Mouse (Mus musculus): Measurements from ENCODE around the gene Mmp23.
"Not testable (repeated sequence)": the region's sequence is repeated elsewhere in the genome, so short reads cannot be mapped to it uniquely, and the experiment has no call there.

The Mmp23 gene

DNA sequence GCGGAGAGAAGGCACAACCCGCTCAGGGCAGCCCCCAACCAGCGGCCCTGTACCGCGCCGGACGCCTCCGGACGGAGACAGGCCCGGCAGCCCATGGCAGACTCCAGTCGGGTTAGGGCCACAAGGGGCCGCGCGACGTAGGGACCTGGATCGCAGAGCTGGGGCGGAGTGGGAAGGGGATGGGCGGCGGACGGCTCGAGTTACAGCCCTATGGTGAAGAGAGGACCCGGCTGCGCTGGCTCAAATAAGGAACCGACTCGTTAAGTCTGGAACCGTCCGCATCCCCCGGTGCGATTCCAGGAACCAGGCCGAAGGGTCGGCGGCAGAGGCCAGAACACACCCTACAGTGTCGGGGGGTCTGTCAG is at the start of gene Mmp23:
Gene Mmp23 (minus strand): TSS at position 299 of the 365 bp plus-strand sequence.
- DNase-seq: no peak

DNA sequence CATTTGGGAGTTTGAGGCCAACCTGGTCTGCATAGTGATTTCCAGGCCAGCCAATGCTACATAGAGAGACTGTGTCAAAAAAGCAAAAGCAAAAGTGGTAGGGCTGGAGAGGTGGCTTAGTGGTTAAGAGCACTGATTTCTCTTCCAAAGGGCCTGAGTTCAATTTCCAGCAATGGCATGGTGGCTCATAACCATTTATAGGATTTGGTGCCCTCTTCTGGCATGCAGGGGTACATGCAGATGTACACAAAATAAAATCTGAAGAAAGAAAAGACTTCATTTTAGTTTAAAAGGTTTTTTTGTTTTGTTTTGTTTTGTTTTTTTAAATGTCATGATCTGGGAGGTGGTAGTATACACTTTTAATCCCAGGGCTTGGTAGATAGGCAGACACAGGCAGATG is 47.2 kb upstream of the Mmp23 start:
- DNase-seq: no peak

DNA sequence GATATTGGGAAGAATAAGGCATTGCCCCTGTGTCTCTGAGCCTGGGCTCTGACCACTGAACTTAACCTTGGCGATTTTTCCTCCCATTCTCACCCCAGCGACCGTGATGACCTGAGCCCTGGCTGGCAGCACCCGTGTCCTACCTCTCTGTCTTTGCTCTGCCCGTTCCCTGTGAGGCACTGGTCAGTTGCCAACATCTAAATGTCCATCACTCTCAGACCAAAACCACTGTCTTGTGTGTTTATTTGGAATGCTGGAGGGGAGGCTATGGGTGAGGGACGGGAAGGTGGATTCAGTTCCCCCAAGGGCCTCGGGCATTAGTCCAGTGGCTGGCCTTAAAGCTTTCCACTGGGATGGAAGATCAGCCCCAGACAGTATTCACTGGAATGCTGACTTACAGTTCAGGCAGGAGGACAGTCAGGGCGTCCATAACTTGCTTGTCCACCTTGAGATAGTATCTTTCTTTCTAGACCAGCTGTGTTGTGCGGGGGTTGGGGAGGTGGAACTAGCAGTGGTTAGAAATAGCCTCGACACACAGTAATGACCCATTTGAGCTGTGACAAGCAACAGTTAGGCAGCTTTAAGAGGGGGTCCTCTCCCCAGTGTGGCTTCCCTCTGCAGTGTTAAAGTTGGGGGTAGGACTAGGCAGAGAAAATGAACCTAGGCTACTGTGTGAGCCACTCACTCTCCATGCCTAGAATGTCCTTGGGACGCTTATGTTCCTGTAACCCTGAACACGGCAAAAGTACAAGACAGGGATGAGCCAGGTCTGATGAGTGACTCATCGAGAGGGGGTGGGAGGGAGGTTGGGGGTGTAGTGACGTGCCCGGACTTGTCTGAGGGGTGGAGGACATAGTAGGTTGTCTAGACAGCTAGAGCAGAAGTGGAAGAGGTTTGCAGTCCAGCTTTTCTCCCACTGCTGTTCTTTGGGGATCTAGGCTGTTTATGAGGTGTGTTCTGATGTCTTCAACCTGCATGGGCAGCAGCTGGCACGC is 43.4 kb upstream of the Mmp23 start:
- DNase-seq: no peak

DNA sequence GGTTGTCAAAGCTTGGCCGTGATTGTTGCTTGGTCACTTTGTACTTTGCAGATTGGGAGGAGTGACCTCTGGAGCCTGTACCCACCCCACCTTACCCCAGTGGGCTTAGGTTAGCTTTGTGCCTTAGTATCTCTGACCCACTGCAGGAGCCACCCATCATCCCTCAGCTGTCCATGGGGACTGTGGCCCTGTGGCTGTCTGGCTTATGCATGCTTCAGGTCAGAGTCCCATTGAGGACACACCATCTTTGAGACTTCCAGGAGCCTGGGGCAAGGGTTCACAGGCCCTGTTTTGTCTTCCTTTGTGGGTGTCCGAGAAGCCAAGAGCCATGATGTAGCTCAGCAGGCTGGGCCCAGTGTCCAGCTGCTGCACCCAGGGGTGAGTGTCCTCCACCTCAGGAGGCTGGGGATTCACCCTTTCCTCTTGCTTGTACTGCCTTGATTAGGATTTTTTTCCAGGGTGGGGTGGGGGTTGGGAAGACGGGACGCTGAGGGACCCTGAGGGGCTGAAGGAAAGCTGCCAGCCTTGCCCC is 42.4 kb upstream of the Mmp23 start:
- DNase-seq: no peak

DNA sequence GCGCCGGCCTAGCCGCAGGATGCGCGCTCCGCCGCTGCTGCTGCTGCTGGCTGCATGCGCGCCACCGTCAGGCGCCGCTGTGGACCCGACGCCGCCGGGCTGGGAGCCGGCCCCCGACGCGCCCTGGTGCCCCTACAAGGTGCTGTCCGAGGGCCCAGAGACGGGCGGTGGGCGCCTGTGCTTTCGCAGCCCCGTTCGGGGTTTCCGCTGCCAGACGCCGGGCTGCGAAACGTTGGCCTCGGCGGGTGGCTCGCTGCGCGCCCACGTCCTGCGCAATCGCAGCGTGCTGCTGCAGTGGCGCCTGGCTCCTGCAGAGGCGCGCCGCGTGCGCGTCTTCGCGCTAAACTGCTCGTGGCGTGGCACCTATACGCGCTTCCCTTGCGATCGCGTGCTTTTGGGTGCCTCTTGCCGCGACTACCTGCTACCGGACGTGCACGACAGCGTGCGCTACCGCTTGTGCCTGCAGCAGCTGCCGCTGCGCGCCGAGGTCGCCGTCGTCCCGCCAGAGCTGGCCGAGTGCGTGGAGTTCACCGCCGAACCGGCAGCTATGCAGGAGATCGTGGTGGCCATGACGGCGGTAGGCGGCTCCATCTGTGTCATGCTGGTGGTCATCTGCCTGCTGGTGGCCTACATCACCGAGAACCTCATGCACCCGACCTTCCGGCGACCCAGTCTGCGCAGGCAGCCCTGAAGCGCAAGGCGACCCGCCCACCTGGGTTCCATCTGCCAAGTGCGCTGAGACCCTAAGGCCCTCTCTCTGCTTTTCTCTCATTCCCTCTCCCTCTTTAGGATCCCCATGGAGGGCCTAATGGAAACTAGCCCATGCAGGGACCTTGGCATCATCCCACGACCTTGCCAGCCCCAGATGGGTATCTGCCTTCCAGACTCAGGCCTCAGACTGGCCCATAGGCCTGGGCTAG is 41.6 kb upstream of the Mmp23 start:
- peak; percentile 43 for DNase-seq

DNA sequence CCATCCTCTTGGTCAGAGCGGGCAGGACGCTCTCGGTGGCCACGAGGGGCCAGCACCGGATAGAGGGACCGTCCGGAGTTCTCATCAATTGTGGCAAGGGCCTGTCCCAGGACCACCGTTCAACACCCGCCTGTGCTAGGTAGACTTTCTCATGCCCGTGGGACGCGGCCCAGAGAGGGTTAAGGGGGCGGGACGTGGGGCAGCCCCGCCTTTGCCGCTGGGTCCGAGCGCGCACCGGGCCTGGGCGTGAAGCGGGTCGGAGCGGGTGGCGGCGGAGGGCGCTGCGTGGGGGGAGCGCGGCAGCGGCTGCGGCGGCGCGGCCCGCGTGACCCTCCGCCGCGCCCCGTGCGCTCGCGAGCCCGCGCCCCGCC is 40.9 kb upstream of the Mmp23 start, which contains the start of gene Fndc10:
Gene Fndc10 (plus strand): TSS at position 232 of the 371 bp plus-strand sequence.
- peak; percentile 36 for DNase-seq

DNA sequence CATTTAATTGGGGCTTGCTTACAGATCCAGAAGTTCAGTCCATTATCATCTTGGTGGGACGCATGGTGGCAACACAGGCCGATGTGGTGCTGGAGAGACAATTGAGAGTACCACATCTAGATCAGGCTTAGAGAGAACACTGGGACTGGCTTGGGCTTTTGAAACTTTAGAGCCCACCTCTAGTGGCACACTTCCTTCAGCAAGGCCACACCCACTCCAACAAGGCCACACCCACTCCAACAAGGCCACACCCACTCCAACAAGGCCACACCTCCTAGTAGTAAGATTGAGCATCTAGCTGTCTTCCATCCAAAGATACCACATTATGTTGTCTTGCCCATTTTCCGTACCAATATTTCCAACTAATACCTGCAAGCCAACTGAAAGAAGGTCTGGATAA is 39.2 kb upstream of the Mmp23 start:
- DNase-seq: no peak

DNA sequence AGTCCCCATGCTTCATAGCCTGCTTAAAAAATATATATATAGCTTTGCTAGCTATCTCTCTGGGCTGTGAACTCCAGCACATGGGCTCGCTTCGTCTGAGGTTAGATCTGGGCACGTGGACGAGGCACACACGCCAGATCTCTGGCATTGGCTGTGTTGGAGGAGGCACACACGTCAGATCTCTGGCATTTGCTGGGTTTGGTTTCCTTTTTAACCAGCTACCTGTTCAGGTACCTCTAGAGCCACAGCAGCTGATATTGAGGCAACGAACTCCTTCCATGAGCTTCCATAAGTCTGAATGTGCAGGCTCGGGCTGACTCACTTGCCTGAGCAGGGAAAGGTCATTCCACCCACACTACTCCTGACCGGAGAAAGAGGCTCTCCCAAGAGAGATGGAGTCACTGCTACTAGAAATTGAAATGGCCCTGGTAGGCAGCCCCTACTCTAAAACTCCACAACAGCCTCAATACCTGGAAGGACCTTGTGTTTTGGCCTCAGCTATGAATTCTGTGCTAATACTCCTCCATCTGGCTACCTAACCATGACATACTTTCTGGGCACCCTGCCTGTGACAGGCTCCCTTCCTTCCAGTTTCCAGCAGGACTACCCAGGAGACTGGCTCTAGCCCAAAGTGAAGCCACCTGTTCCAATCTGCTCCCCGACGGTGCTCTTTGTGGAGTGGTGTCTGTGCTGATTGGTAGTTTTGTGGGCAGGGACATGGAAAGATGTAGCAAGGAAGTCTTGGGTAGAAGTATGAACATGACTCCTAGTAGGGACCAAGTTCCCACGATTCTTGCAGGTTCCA is 37.6 kb upstream of the Mmp23 start:
- no peak for DNase-seq

DNA sequence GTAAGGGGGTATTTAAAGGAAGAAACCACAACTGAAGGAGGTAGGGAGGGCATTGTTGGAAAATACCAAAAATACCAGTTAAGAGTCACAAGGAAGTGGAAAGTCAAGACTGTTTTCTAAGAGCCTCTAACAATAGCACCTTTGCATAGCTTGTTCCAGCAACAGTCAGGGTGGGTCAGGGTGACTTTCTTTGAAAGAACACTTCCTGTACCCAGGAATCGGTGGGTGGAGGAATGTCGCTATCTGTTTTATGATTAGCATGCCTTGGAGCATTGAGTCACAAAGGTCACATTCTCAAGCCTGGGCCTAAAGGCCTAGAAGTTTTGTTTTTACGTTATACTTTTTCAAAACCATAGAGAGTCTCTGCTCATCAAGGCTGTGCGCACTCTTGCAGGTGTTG is 34.6 kb upstream of the Mmp23 start:
- DNase-seq: not testable (repeated sequence)

DNA sequence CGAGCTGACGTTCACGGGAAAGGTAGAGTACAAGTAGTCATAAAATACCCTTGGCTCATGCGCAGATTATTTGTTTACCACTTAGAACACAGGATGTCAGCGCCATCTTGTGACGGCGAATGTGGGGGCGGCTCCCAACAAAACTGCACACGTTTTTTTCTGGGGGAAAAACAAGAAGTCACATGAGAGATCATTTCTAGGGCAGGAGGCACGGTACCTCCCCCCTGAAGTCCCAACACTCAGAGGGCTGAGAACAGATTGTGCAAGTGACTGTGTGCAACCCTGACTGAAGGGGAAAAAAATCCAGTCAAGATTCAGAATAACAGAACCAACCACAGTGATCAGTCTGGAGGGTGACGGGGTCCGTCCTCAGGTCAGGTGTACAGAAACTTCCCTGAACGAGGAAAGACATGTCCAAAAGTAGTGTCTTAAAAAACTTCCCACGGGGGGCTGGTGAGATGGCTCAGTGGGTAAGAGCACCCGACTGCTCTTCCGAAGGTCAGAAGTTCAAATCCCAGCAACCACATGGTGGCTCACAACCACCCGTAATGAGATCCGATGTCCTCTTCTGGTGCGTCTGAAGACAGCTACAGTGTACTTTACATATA is 30.6 kb upstream of the Mmp23 start:
- not testable (repeated sequence) for DNase-seq

DNA sequence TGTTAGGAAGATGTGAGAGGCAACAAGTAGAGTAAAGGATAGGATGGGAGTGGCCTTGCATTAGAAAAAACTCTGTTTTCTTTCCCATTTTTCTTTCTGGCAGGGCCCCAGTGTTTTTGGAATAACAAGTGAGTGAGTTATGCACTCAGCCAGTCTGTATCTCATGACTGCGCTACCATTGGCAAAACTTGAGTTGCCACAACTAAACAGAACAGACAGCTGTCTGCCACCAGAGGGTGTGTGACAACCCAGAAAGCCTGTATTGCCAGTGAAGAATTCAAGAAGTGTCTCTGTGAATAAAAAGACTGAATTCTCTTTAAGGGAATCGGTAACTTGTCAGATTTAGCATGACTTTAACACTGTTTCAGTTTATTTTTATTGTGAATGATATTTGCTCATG is 22.8 kb upstream of the Mmp23 start:
- no peak for DNase-seq

DNA sequence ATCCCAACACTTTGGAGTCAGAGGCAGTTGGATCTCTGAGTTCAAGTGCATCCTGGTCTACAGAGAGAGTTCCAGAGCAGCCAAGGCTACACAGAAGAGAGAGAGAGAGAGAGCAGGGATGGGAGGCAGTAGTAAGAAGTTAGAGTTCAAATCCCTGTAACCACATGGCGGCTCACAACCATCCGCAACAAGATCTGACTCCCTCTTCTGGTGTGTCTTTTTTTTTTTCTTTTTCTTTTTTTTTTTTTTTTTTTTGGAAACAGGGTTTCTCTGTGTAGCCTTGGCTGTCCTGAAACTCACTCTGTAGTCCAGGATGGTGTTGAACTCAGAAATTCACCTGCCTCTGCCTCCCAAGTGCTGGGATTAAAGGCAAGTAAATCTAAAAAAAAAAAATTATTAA is 18.9 kb upstream of the Mmp23 start:
- DNase-seq: no peak

DNA sequence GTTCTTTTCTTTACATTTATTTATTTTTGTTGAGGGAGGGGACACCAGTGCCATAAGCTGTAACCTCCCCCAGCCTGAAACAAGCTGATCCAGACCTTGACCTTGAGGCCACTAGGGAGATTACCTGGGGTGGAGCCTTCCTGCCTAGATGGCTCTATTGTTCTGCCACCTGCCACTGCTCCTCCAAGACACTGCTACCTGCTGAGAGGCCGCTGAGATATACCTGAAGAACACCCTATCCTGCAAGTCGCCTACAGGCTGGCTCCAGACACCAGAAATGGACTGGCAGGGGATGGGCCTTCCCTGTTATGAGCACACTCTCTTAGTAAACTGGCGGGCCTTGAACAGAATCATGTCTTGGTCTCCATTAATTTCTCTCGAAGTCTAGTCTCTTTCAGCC is 17.1 kb upstream of the Mmp23 start:
- DNase-seq: not testable (repeated sequence)

DNA sequence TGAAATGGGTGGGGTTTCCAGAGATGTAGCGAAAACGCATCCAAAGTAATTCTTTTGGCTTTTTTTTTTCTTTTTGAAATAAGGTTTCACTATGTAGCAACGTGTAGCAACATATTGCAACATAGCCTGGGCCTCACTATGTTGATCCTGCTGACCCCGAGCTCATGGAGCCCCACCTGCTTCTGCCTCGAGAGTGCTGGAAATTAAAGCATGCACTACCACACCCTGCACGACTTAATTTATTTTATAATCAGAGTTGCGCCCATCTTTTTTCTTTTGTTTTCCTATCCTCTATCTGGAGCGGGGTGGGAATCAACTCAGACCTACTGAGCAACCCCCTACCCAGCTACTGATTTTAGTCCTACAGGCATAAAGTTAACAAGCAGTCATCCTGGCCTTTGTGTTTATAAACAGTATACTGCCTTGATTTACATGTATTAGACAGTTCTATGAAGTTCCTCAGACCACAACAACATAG is 16.5 kb upstream of the Mmp23 start:
- no peak for DNase-seq

DNA sequence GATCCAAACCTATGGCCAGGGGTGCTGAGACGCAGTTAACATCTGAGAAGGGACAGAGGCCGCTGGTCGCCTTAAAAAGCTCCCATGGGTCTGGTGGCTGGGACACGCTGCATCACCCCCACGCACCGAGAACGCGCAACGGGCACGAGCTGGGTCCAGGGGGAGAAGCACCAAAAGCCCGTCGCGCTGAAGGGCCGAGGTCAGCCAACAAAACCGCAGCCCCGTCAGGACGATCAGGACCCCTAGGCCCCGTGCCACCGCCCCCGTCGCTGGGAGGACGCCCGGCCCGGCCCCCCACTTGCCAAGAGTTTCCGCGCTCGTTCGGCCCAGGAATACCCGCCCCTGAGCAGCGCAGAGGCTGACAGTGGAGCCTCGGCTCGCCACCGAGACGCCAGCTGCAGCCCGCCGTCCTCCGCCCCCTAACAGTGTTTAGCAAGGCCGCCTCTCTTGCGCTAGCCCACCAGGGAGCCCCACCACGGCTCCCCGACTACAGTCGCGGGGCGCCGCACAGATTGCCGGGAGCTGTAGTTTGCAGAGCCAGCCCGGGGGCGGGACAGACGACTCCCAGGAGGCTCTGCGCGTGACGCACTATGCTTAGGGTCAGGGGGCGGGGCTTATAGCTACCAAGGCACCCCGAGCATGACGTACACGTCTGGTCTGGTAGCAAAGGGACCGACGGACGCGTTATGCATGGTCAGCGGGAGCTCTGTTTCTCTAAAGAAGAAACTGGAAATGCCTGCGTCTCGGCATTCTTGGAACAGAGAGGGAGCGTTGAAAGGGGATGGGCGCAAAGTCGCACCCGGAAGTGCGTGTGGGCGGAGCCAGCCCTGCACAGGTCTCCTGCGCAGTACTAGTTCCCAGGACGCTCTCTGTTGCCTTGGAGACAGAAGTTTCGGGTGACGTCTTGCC is 15.8 kb upstream of the Mmp23 start, which contains the start of gene Mib2:
Gene Mib2 (minus strand): TSS at position 510 of the 909 bp plus-strand sequence.
- DNase-seq: peak; percentile 97

DNA sequence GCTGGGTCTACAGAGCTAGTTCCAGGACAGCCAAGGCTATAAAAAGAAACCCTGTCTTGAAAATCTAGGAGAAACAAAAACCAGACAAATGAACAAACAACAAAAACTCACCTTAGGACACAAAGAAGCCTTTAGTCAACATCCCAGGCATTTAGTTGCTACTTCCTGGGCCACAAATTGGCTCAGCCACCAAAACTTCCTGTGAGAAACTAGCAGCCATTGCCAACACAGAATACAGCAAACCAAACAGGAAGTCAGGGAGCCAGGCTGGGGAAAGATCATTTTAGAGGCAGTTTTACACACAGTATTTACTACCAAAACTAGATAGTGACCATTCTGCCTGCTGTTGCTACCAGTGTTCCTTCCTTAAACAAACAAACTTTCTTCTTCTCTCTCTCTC is 13.7 kb upstream of the Mmp23 start:
- DNase-seq: no peak

DNA sequence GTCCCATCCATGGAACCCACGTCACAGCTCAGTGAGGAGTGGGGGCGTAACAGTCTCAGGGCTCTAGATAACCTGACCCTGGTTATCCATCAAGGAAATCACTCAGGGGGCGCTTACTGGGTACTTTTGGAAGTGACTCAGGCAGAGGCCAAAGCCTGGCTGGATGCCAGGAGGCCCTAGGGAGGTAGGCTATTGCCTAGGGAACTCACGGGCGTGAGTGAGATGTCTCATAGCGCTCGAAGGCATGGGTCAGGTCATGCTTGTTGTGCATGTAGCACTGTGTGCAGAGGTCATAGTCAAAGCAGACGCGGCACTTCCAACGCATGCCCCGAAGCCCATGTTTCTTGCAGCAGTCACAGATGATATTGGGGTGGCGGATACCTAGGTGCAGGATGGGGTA is 7.5 kb upstream of the Mmp23 start:
- no peak for DNase-seq

DNA sequence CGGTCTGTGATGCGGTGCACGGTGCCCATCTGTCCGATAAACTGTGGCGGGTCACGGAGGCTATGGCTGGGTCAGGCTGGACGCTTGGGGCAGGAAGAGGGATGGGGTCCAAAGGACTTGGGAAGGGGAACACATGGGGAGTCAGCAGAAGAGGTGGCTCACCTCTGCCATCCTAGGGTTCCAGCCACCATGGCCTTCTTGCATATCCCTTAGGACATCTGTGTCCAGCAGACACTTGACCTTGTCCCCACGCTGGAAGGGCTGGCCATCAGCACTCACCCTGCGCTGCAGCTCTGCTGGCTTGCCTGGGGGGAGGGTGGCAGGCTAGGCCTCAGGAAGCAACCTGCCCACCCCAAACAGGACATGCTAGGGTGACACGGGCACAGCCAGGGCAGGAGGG is 5.8 kb upstream of the Mmp23 start:
- no peak for DNase-seq

DNA sequence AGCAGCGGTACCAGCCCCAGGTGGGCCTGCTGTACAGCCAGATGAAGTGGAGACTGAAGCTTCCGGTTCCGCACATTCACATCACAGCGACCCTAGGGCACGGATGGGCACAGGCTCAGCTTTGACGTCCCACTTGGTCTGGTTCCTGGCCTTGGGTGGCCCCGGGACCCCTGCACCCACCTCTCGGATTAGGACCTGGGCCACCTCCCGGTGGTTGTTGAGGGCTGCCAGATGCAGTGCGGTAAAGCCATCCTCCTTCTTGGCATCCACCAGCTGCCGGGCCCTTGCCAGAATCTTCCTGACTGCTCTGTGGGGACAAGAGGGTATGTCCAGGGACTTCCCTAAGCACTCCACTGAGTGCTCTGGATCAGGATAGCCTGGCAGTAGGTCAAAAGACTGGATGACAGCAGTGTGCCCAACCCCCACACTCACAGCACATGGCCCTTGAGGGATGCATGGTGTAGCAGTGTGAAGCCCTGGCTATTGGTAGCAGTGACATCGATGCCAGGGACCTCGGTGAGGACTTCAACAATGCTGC is 3.1 kb upstream of the Mmp23 start:
- no peak for DNase-seq

All from kidney, adult 11 months (tissue).